Mouse (Mus musculus): ENCODE results near the gene Agpat2.

Gene Agpat2

GRCm38 (mm10) chr2:26625419-26625818, 21.2 kb upstream of the Agpat2 start:
- no peak for DNase-seq

- DNase-seq: no peak
Observed at GRCm38 (mm10) chr2:26622984-26623383, 18.8 kb upstream of the Agpat2 start.

- DNase-seq: no peak
Observed at GRCm38 (mm10) chr2:26621246-26621645, 17.0 kb upstream of the Agpat2 start.

GRCm38 (mm10) chr2:26617928-26618327, 13.7 kb upstream of the Agpat2 start:
- DNase-seq: no peak

- DNase-seq: no peak
Observed at GRCm38 (mm10) chr2:26617331-26617730, 13.1 kb upstream of the Agpat2 start.

GRCm38 (mm10) chr2:26615459-26616124, 11.4 kb upstream of the Agpat2 start:
- no peak for DNase-seq

GRCm38 (mm10) chr2:26614903-26615302, 10.7 kb upstream of the Agpat2 start:
- no peak for DNase-seq

- DNase-seq: no peak
Observed at GRCm38 (mm10) chr2:26611896-26612295, 7.7 kb upstream of the Agpat2 start.

GRCm38 (mm10) chr2:26611054-26611453, 6.8 kb upstream of the Agpat2 start:
- no peak for DNase-seq

- DNase-seq: no peak
Observed at GRCm38 (mm10) chr2:26610526-26610925, 6.3 kb upstream of the Agpat2 start.

- no peak for DNase-seq
Observed at GRCm38 (mm10) chr2:26609261-26609661, 5.0 kb upstream of the Agpat2 start.

GRCm38 (mm10) chr2:26608781-26609180, 4.6 kb upstream of the Agpat2 start:
- DNase-seq: no peak

- DNase-seq: no peak
Observed at GRCm38 (mm10) chr2:26607056-26607910, 3.1 kb upstream of the Agpat2 start.

- no peak for DNase-seq
Observed at GRCm38 (mm10) chr2:26606579-26606978, 2.4 kb upstream of the Agpat2 start.

- DNase-seq: no peak
Observed at GRCm38 (mm10) chr2:26605331-26605730, 1.1 kb upstream of the Agpat2 start.

GRCm38 (mm10) chr2:26603159-26603558, 1.1 kb downstream of the Agpat2 start:
- DNase-seq: no peak

- DNase-seq: no peak
Observed at GRCm38 (mm10) chr2:26602631-26603030, 1.6 kb downstream of the Agpat2 start.

GRCm38 (mm10) chr2:26601595-26601994, 2.6 kb downstream of the Agpat2 start:
- no peak for DNase-seq

- no peak for DNase-seq
Observed at GRCm38 (mm10) chr2:26600664-26601063, 3.6 kb downstream of the Agpat2 start.

GRCm38 (mm10) chr2:26599965-26600364, 4.3 kb downstream of the Agpat2 start:
- DNase-seq: no peak

GRCm38 (mm10) chr2:26598462-26598861, 5.8 kb downstream of the Agpat2 start:
- no peak for DNase-seq

GRCm38 (mm10) chr2:26597810-26598209, 6.4 kb downstream of the Agpat2 start:
- no peak for DNase-seq

GRCm38 (mm10) chr2:26596898-26597297, 7.3 kb downstream of the Agpat2 start:
- no peak for DNase-seq

- DNase-seq: no peak
Observed at GRCm38 (mm10) chr2:26595725-26596435, 8.3 kb downstream of the Agpat2 start.
